Mouse (Mus musculus) bone marrow, adult 2 months (tissue): ENCODE measurements around the gene Rhno1. TPM values are rescaled to one million over a fixed set of nuclear protein-coding genes. Genes with fewer than 3 reads are reported as not detected.

Source experiments
- H3K27ac ChIP-seq: fragments of 200-500 bp; 2 replicates; pipeline ENCODE4 v1.5.1; 2012; ENCODE audit warnings: low read depth, mild to moderate bottlenecking, control low read depth, inconsistent platforms, low read length; ENCODE audit not compliant: control insufficient read depth, poor library complexity, insufficient read depth
- H3K4me1 ChIP-seq: fragments of 200-500 bp; 2 replicates; pipeline ENCODE4 v1.6.1; 2011; ENCODE audit warnings: low read length; ENCODE audit not compliant: control insufficient read depth, insufficient read depth
- H3K4me3 ChIP-seq: fragments of 200-500 bp; replicated peaks from 2 replicates; pipeline ENCODE3; 2011; ENCODE audit warnings: mild to moderate bottlenecking, low read depth, low read length, control low read depth; ENCODE audit not compliant: control insufficient read depth
- CTCF ChIP-seq: fragments of 200-500 bp; IDR thresholded peaks from 2 replicates; pipeline ENCODE4 v1.5.1; 2011; ENCODE audit warnings: low read length, control low read depth; ENCODE audit not compliant: control insufficient read depth, insufficient read depth
- POLR2A ChIP-seq: fragments of 200-500 bp; IDR thresholded peaks from 2 replicates; pipeline ENCODE4 v1.6.1; 2011; ENCODE audit warnings: low read depth, mild to moderate bottlenecking, control low read depth, low read length, borderline replicate concordance; ENCODE audit not compliant: control insufficient read depth
- whole genome bisulfite sequencing: fragments of 180-500 bp; shearing (Covaris S2); methylation state at CpG from one replicate; pipeline ENCODE4 v1.1.7; 2018; 5-methylcytosine and 5-hydroxymethylcytosine counted together
- polyA plus RNA-seq: library from polyadenylated mRNA; stranded (reverse); fragments of >200 nt; gene quantifications from 2 replicates; pipeline ENCODE4 v1.2.4, GENCODE M21; 2011; ENCODE audit warnings: low replicate concordance; ENCODE audit not compliant: missing spikeins, insufficient read depth, insufficient read length

The Rhno1 gene
- polyA plus RNA-seq, 1 experiment: 94.2 TPM

GRCm38 (mm10) chr6:128370040-128370439 lies 7.3 kb upstream of the Rhno1 start:
- H3K27ac ChIP-seq: no peak overlapping the region
- WGBS: 93% methylated on average over 5 of the region's 5 CpGs
- no peak overlapping the region for H3K4me3 ChIP-seq
- no peaks in the 10 kb centered on the region; the same call in 1 of the 2 replicates for H3K4me1 ChIP-seq
- TF ChIP-seq POLR2A: no peak
- no peak for TF ChIP-seq CTCF

DNA sequence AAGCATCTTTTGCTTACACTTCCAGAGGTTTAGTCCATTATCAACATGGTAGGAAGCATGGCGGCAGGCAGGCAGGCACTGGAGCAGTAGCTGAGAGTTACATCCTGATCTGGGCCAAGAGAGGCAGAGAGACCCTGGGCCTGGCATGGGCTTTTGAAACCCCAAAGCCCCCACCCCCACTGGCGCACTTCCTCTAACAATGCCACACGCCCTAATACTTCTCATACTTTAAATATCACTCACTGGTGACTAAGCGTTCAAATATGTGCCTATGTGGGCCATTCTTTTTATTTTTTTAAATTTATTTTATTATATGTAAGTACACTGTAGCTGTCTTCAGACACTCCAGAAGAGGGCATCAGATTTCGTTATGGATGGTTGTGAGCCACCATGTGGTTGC lies 3.8 kb upstream of the Rhno1 start:
- no peaks in the 10 kb centered on the region; the same call in none of the 2 replicates for H3K4me1 ChIP-seq
- no peak overlapping the region for H3K4me3 ChIP-seq
- no peak overlapping the region for H3K27ac ChIP-seq
- TF ChIP-seq POLR2A: no peak
- no peak for TF ChIP-seq CTCF
- 87% methylated on average over 5 of the region's 5 CpGs for WGBS

DNA sequence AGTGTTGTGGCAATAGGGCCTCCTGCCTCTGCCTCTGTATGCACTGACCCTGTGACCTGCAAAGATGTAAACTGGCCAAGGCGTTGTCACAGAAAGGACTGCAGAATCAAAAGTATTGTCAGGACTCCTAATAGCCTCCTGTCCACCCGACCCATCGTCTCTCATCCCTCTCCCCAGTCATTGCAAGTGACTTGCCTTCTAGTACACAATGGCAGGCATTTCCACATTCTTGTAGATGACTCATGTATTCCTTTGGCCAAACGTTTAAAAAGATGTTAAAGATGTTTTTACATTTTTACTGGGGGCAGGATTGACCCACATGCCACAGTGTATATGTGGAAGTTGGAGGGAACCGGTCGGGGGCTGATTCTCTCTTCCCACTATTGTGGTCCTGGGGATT lies 2.0 kb upstream of the Rhno1 start:
- Histone ChIP-seq H3K4me1 (no peaks in the 10 kb centered on the region; the same call in none of the 2 replicates), H3K4me3 (no peak overlapping the region), H3K27ac (no peak overlapping the region)
- 73% methylated on average over 6 of the region's 6 CpGs for WGBS
- TF ChIP-seq POLR2A: no peak
- TF ChIP-seq CTCF: no peak

- Histone ChIP-seq H3K27ac (peak overlapping the region; percentile 97), H3K4me1 (no peaks in the 10 kb centered on the region; the same call in none of the 2 replicates), H3K4me3 (peak overlapping the region; percentile 94)
- TF ChIP-seq CTCF: no peak
- TF ChIP-seq POLR2A: no peak
- WGBS: 2% methylated on average over 46 of the region's 46 CpGs
These were observed 505 bp upstream of the Rhno1 start for GRCm38 (mm10) chr6:128363007-128363825.

DNA sequence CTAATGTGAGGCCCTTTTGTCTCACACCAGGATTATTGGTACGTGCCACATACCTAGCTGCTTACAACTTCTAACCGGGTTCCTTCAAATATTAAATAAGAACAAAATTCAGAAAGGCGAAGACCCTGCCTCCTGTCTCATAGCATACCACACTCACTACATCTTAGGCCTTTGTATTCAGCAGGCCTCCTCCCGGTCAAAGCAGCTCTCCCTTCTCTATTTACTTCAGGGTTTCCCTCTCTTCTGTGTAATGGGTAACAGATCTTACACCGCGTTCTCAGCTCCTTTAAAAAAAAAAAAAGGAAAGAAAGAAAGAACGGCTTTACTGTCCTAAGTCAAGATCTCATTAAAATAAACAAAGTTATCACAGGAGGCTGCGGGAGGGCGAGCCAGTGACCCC lies 810 bp downstream of the Rhno1 start:
- Histone ChIP-seq H3K27ac (peak overlapping the region; percentile 97; the same call in 1 of the 2 replicates), H3K4me1 (no peaks in the 10 kb centered on the region; the same call in none of the 2 replicates), H3K4me3 (peak overlapping the region; percentile 94)
- TF ChIP-seq CTCF (no peak), POLR2A (no peak)
- WGBS: 15% methylated on average over 9 of the region's 9 CpGs

DNA sequence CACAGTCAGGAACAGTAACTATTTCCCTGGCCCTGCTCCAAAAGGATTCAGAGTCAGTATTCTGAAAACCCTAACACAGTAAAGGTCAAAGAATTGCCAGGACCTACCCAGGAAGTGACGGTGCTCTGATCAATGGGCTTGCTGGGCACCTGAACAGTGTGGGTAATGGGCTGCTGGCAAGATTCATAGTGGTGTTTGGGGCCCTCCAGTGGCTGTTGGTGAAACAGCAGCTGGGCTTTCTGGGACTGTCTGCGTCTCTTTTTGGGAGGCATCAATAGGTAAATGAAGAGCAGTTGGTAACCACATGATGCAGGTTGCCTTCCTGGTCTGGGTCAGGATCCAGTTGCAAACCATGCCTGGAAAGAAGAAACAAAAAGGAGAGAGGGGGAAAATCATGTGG lies 3.7 kb downstream of the Rhno1 start:
- no peak overlapping the region for H3K27ac ChIP-seq
- no peaks in the 10 kb centered on the region; the same call in 1 of the 2 replicates for H3K4me1 ChIP-seq
- no peak overlapping the region for H3K4me3 ChIP-seq
- TF ChIP-seq POLR2A (no peak), CTCF (peak; percentile 65)
- 53% methylated on average over 2 of the region's 2 CpGs for WGBS

- WGBS: 1% methylated on average over 42 of the region's 42 CpGs
- Histone ChIP-seq H3K4me1 (no peaks in the 10 kb centered on the region), H3K27ac (no peak within 1 kb of the TSS), H3K4me3 (peak within 1 kb of the TSS; percentile 59)
- TF ChIP-seq POLR2A (peak; percentile 29; the same call in 1 of the 2 replicates), CTCF (no peak)
These were observed 6.8 kb downstream of the Rhno1 start, which contains the start of gene Tulp3 for GRCm38 (mm10) chr6:128355726-128356416. Tulp3 (minus strand) TSS chr6:128355851.

GRCm38 (mm10) chr6:128355201-128355681 lies 7.5 kb downstream of the Rhno1 start:
- 2% methylated on average over 28 of the region's 28 CpGs for WGBS
- no peaks in the 10 kb centered on the region for H3K4me1 ChIP-seq
- H3K27ac ChIP-seq: no peak overlapping the region
- peak overlapping the region; percentile 59 for H3K4me3 ChIP-seq
- TF ChIP-seq CTCF (no peak), POLR2A (no peak)
